Mouse (Mus musculus) heart, adult 9 months (tissue): ENCODE data around the gene Rad52.

ENCODE experiments used
- DNase-seq, 2 experiments: peaks; one replicate each; pipeline ENCODE4 v3.0.0; 2022; ENCODE audit warnings: low spot score in 2 of 2

Rad52 gene

DNA sequence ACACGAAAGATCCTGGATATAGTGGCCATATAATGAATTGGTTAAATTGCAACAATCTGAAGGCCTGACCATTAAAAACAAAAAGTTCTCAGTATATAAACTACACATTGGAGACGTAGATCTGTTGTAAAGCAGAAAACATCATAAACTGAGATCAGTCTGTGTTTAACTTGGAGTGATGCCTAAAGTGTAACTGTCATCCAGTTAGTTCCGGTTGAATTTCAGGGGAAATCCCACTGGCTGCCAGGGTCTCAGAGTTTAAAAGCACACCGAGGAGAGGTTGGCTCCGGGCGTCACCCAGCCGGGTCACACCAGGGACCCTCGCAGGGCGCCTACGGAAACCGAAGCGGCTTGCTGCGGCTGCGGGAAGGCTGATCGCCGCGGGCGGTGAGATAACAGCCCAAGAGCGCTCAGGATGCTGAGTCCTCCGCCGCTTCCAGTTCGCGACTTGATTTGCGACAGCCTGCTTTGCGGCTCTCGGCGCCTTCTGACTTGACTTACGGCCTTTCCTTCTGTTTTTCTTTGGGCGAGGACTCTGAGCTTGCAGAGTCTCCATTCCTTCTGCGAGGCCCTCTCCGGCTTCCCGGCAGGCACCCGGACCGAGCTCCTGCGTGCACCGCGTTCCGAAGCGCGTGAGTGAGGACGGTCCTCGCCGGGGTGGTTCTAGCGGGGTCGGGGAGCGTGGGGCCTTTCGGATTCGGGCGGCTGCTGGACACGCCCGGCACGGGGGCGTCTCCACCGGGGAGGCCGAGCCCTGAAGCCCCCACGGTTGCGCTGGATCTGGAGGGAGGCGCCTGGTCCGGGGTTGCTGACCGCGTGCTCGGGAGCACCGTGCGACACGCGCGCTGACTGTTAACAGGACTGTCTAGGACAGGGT lies at the start of gene Rad52:
Gene Rad52, plus strand, starts transcription at position 495 of the 877 bp plus-strand sequence.
- peak; percentile 87 to 89 for DNase-seq

DNA sequence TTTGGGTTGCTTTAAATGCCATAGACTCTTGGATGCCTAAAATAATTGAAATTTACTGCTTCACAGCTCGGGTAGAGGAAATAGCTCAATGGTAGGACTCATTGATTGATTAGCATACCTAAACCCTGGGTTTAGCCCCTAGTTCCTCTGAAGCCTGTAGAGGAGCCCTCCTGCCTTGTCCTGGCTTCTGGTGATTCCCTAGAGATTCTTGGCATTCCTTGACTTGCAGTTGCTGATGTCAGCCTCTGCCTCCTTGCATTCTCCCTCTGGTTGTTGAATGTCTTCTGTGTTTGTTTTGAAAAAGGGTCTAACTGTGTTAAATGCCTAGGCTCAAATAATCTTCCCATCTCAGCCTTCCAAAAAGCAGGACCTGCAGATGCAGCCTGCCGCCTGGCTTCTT lies 48.3 kb upstream of the Rad52 start:
- no peak for DNase-seq

GRCm38 (mm10) chr6:119855471-119855870 lies 47.0 kb upstream of the Rad52 start:
- DNase-seq: no peak

DNA sequence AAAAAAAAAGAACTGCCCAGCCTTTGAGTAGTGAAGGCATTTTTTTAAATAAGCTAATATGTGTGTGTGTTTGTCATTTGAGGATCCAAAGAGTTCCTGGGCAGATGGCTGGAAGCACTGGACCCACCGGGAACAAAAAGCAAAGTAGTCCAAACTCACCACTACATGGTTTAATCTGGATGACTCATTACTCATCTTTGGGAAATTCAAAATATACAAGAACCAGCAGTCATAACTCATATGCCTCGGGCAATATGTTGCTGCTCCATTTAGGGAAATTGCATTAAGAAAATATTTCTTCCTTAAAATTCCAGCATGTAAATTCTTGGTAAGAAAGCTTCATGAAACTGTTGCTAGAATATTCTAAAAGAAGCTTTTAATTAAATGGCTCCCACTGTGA lies 42.3 kb upstream of the Rad52 start:
- DNase-seq: no peak

DNA sequence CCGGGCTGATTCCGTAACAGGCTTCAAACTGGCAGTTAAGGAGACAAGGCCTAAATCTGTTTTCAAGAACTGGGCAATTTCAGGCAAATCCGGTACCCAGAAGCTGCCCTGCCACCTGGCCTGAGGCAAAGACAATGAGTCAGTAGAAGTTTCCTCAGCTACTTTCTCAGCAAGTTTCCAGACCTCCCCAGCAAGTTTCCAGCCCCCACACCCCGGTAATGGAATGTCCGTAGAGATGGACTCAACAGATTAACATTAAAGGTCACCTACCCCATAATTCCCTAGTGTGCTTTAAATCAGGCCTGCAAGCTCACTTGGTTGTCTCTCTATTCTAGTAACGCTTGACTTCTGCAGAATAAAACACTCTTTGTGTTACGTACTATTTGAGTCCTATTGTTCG lies 41.0 kb upstream of the Rad52 start:
- DNase-seq: no peak

DNA sequence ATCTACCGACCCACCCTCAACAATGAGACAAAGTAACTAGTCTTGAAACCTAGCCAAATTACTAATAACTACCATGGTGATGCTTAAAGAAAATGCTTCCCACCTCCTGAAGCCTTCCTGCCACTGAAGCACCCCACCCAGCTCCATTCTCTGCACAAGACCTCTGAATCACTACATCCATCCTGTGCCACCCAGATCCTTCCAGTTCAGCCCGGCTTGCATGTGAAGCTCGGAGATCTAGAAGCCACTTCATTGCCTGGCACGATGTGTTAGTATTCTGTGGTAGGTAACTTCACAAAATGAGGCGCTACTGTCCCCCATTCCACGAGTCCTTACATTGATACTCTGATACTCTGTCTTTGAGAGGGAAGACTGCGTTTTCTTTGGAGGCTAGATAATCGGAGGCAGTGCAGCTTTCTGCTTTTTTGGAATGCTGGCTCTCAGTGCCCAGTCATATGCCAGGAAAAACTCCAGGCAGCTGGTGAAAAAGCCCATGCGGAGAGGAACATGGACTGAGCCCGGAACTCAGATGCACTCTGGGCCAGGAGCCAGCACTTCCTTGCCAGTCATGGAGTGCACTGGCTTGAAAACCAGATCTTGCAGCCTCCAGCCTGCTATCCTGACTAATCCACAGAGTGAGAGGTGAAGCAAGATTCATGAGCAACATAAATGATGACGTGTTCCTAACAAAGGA lies 38.0 kb upstream of the Rad52 start:
- DNase-seq: peak; percentile 54 to 67

DNA sequence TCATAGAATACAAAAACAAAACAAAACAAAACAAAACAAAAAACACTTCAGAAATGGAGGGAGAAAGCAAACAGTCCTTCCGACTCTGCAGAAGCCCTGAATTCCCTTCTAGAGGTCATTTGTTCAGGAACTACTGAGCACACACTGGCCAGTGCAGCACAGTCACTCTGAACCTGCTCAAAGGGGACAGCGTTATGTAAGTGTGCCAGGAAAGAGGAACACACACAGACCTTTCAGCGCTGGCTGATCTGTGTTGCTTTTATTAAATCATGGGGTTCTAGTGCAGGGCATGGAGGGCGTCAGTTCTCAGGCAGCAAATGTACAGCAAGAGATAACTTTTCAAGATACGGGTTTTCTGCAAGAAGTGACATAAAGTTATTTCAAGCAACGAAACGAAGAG lies 19.3 kb upstream of the Rad52 start:
- peak in 1 of 2 experiments; percentile 5 for DNase-seq

DNA sequence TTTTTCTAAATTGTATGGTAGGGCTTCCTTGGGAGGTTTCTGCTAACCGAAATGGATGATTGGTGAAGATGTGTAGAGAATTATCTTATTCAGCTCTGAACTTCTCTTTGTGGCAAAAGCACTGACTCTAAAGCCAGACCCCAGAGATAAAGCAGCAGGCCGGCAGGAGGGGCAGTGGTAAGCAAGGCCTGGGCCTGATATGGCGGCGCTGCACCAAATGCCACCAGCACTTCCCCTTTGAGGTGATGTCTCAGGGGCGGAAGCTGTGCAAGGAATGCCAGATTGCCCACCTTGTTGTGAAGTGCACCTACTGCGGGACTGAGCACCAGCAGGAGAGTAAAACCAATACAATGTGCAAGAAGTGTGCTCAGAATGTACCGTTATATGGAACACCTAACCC lies 9.8 kb upstream of the Rad52 start:
- DNase-seq: no peak

- no peak for DNase-seq
These were observed 737 bp downstream of the Rad52 start for GRCm38 (mm10) chr6:119903081-119903789.

DNA sequence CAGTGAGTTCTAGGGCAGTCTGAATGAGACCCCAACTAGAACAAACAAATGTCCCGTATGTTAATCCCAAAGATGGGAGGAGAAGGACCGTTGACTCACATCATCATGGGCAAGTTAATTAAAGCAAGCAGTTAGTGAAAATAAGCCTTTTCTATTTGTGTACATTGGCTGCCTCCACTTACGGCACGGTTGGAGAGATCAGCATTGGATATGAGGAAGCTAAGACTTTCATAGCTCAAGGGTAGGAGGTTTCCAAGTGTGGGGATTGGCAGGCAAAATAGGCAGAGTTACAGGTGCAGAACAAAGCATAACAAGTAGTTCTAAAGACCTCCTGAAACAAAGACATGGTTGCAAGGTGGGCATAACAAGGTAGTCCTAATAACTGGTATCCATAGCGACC lies 3.0 kb downstream of the Rad52 start:
- no peak for DNase-seq

- no peak for DNase-seq
These were observed 9.5 kb downstream of the Rad52 start for GRCm38 (mm10) chr6:119912046-119912445.

GRCm38 (mm10) chr6:119915710-119916109 lies 13.2 kb downstream of the Rad52 start:
- no peak for DNase-seq

DNA sequence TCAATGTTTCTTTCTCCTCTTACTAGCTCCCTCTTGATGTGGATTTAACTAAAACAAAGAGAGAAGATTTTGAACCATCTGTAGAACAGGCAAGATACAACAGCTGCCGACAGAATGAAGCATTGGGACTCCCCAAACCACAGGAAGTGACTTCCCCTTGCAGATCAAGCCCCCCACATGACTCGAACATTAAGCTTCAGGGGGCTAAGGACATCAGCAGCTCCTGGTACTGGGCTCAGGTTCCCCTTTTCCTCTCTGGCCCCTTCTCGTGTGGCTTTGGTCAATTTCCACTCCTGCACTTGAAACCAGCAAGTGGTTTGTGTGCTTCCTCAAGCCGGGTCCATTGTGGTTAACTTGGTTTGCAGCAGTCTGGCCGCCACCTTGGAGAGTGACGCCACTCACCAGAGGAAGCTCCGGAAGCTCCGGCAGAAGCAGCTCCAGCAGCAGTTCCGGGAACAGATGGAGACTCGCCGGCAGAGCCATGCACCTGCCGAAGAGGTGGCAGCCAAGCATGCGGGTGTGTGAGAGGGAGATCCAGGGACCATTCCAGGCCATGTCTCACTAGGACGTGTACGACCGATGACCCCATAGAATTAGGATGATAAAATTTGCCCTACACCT lies 16.2 kb downstream of the Rad52 start:
- DNase-seq: no peak

- no peak for DNase-seq
These were observed 19.6 kb downstream of the Rad52 start for GRCm38 (mm10) chr6:119922136-119922535.

GRCm38 (mm10) chr6:119922544-119922943 lies 20.0 kb downstream of the Rad52 start:
- no peak for DNase-seq

- DNase-seq: no peak
These were observed 21.9 kb downstream of the Rad52 start for GRCm38 (mm10) chr6:119924235-119925005.
